Mouse (Mus musculus) hindbrain, embryonic 15.5 days (tissue): Measurements from ENCODE around the gene 1700001J03Rik. TPM values are rescaled to one million over a fixed set of nuclear protein-coding genes. Genes with fewer than 3 reads are reported as not detected.
"Not testable (repeated sequence)": the region's sequence is repeated elsewhere in the genome, so short reads cannot be mapped to it uniquely, and the experiment has no call there.

Source experiments
- ATAC-seq: fragments of 200-750 bp; cut with Nextera tagmentation; 2 replicates; pipeline ENCODE4 v1.8.0; 2017; ENCODE audit warnings: low read depth, moderate number of reproducible peaks, moderate TSS enrichment; ENCODE audit not compliant: low FRiP score
- H3K27ac ChIP-seq: fragments of 300-500 bp; sonication (generic); replicated peaks from 2 replicates; pipeline ENCODE4 v1.5.1; 2015; ENCODE audit warnings: mild to moderate bottlenecking, inconsistent platforms
- H3K27me3 ChIP-seq: fragments of 300-500 bp; sonication (generic); 2 replicates; pipeline ENCODE4 v1.6.1; 2015; ENCODE audit warnings: control low read depth, inconsistent platforms
- H3K36me3 ChIP-seq: fragments of 300-500 bp; sonication (generic); 2 replicates; pipeline ENCODE4 v1.6.1; 2015; ENCODE audit warnings: control low read depth, inconsistent platforms
- H3K4me1 ChIP-seq: fragments of 300-500 bp; sonication (generic); replicated peaks from 2 replicates; pipeline ENCODE4 v1.6.1; 2015; ENCODE audit warnings: control low read depth, inconsistent platforms
- H3K4me2 ChIP-seq: fragments of 300-500 bp; sonication (generic); 2 replicates; pipeline ENCODE4 v1.6.1; 2015; ENCODE audit warnings: moderate library complexity, mild to moderate bottlenecking, inconsistent platforms
- H3K4me3 ChIP-seq: fragments of 300-500 bp; sonication (generic); 2 replicates; pipeline ENCODE4 v1.5.1; 2015; ENCODE audit warnings: mild to moderate bottlenecking, inconsistent platforms
- H3K9ac ChIP-seq: fragments of 300-500 bp; sonication (generic); 2 replicates; pipeline ENCODE4 v1.6.1; 2015; ENCODE audit warnings: inconsistent platforms
- H3K9me3 ChIP-seq: fragments of 300-500 bp; sonication (generic); 2 replicates; pipeline ENCODE4 v1.6.1; 2016; ENCODE audit warnings: control low read depth, inconsistent platforms
- whole genome bisulfite sequencing: fragments of 180-500 bp; shearing (Covaris S2); methylation state at CpG from one replicate; pipeline ENCODE4 v1.1.7; 2015; 5-methylcytosine and 5-hydroxymethylcytosine counted together
- polyA plus RNA-seq: library from polyadenylated mRNA; unstranded; fragments of >200 nt; fragmentation: Nextera tagmentation; extraction: Ambion mirVana; gene quantifications from 2 replicates; pipeline ENCODE4 v1.2.1, GENCODE M21; 2015

The 1700001J03Rik gene
- polyA plus RNA-seq: 0.51 TPM in 1 of 2 replicates, not detected in the other

- H3K9me3 ChIP-seq, H3K27ac ChIP-seq, H3K9ac ChIP-seq, H3K4me3 ChIP-seq, H3K4me1 ChIP-seq, H3K4me2 ChIP-seq, H3K27me3 ChIP-seq, ATAC-seq, H3K36me3 ChIP-seq: not testable (repeated sequence)
- 87% methylated on average over 4 of the region's 4 CpGs for WGBS
These were observed at the start of gene 1700001J03Rik for GRCm38 (mm10) chr5:146185204-146185603. TSS of gene 1700001J03Rik (minus strand) at chr5:146185304.

DNA sequence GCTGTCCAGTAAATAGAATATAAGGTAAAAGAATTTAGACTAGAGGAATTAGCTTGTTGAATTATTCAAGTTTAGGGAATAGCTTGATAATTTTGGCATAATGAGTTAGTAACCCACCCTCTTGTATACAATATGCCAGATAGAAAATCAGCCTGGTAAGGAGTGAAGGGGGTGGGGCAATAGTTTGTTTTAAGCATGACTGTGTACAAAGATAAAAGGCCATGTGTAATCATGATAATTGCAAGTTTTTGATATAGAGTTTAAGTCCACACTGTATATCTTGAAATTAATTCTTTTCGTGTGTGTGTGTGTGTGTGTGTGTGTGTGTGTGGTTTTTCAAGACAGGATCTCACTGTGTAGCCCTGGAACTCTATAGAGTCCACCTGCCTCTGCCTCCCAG is 49.2 kb upstream of the 1700001J03Rik start:
- no peak for ATAC-seq
- Histone ChIP-seq H3K4me1 (peaks cover 41% of the 10 kb centered on the region), H3K9me3 (no peaks in the 10 kb centered on the region), H3K36me3 (no peaks in the 10 kb centered on the region), H3K27me3 (no peaks in the 10 kb centered on the region), H3K27ac (no peak overlapping the region), H3K9ac (no peak overlapping the region), H3K4me3 (no peak overlapping the region), H3K4me2 (no peak overlapping the region)
- WGBS: 85% methylated on average over 1 of the region's 1 CpGs

GRCm38 (mm10) chr5:146232816-146233215 is 47.7 kb upstream of the 1700001J03Rik start:
- H3K9ac ChIP-seq: peak overlapping the region; percentile 31; the same call in 1 of the 2 replicates
- H3K36me3 ChIP-seq: no peaks in the 10 kb centered on the region
- peak overlapping the region; percentile 68 for H3K4me3 ChIP-seq
- no peak for ATAC-seq
- peaks cover 41% of the 10 kb centered on the region for H3K4me1 ChIP-seq
- 60% methylated on average over 11 of the region's 11 CpGs for WGBS
- peak overlapping the region; percentile 73 for H3K4me2 ChIP-seq
- no peaks in the 10 kb centered on the region for H3K27me3 ChIP-seq
- no peaks in the 10 kb centered on the region for H3K9me3 ChIP-seq
- no peak overlapping the region for H3K27ac ChIP-seq

- peak overlapping the region; percentile 68 for H3K4me3 ChIP-seq
- H3K27me3 ChIP-seq: no peaks in the 10 kb centered on the region
- H3K4me2 ChIP-seq: peak overlapping the region; percentile 73
- WGBS: 38% methylated on average over 6 of the region's 6 CpGs
- H3K27ac ChIP-seq: 0 out of 2 replicates have a peak overlapping the region, but pooled peaks have one; percentile 98
- H3K9me3 ChIP-seq: no peaks in the 10 kb centered on the region
- H3K4me1 ChIP-seq: peaks cover 37% of the 10 kb centered on the region
- peak overlapping the region; percentile 68 for H3K9ac ChIP-seq
- ATAC-seq: no peak
- H3K36me3 ChIP-seq: no peaks in the 10 kb centered on the region
These were observed 47.1 kb upstream of the 1700001J03Rik start for GRCm38 (mm10) chr5:146232056-146232675.

GRCm38 (mm10) chr5:146231655-146231996 is 46.5 kb upstream of the 1700001J03Rik start:
- Histone ChIP-seq H3K27ac (peak overlapping the region; percentile 98), H3K27me3 (no peaks in the 10 kb centered on the region), H3K4me1 (peaks cover 33% of the 10 kb centered on the region), H3K36me3 (no peaks in the 10 kb centered on the region), H3K4me3 (peak overlapping the region; percentile 68), H3K4me2 (peak overlapping the region; percentile 73), H3K9me3 (no peaks in the 10 kb centered on the region), H3K9ac (peak overlapping the region; percentile 68)
- no peak; the same call in 1 of the 2 replicates for ATAC-seq
- 0% methylated on average over 19 of the region's 19 CpGs for WGBS

DNA sequence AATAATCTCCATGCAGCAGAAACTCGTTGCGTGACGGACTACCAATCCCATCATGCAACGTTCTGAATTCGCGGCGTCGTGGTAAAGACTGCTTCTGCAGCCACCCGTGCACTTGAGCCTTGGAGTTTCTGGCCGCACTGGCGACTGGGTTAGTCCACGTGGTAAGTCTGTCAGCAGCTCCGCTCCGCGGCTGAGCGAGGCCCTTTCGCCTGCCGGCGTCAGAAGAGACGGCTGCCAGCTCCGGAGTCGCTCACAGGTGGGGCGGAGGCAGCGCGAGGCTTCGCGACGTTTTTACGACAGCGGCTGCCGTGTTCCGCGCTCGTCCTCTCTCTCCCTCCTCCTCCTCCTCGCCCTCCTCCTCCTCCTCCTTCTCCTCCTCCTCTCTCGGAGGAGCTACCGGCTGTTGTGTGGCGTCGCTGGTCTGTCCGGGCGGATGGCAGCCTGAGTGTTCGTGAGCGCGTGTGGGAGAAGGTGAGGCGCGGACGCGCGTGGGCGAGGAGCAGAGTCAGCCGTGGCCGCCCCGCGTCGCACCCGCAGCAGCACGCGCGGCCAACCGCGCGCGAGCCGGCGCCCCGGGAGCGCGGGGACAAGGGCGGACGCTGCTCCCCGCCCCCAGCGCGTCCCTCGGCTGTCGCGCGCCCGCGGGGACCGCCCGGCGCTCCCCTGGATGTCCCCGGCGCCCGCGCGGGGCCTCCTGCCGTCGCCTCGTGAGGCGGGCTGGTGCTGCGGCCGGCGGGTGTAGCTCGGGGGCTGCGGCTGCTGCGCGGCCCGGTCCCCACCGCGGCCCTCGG is 46.0 kb upstream of the 1700001J03Rik start, which contains the start of gene Cdk8:
Gene Cdk8, plus strand, starts transcription at position 367 of the 791 bp plus-strand sequence.
- peak within 1 kb of the TSS; percentile 68 for H3K4me3 ChIP-seq
- H3K27me3 ChIP-seq: no peaks in the 10 kb centered on the region
- H3K9ac ChIP-seq: peak within 1 kb of the TSS; percentile 68
- WGBS: under 1% methylated on average over 92 of the region's 102 CpGs
- H3K9me3 ChIP-seq: no peaks in the 10 kb centered on the region
- peak within 1 kb of the TSS; percentile 73 for H3K4me2 ChIP-seq
- peak within 1 kb of the TSS; percentile 98 for H3K27ac ChIP-seq
- H3K4me1 ChIP-seq: peaks cover 32% of the 10 kb centered on the region
- ATAC-seq: peak; percentile 94
- no peaks in the 10 kb centered on the region for H3K36me3 ChIP-seq

DNA sequence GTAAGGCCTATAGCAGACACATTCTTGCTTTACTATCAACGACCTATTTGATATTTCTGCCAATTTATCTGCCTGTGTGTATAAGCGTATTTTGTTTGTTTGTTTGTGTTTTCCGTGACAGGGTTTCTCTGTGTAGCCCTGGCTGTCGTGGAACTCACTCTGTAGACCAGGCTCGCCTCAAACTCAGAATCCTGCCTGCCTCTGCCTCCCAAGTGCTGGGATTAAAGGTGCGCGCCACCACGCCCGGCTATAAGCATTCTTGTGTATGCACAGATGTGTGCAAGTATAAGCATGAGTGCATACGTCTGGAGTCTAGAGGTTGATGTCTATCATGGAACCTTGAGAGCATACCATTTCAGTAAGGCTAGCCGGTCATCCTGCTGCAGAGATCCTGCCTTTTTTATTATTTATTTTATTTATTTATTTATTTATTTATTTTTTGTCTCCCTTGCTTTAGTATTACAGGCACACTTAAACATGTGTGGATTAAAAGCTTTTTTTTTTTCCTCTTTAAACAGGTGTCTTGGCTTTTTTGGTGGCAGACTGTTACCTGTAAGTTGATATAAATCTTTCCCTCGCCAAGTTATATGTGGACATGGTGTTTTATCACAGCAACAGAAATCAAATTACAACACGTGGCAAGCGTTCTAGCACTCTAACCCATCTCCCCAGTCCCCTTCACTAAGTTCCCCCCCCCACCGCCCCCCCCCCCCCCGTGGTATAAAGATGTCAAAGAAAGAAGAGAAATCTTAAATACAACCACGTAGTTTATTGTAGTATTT is 45.0 kb upstream of the 1700001J03Rik start:
- H3K27me3 ChIP-seq: no peaks in the 10 kb centered on the region
- H3K4me2 ChIP-seq: peak overlapping the region; percentile 73
- 58% methylated on average over 17 of the region's 17 CpGs for WGBS
- ATAC-seq: peak; percentile 2; the same call in 1 of the 2 replicates
- peak overlapping the region; percentile 98 for H3K27ac ChIP-seq
- no peaks in the 10 kb centered on the region for H3K36me3 ChIP-seq
- H3K4me3 ChIP-seq: peak overlapping the region; percentile 68
- peak overlapping the region; percentile 68 for H3K9ac ChIP-seq
- H3K9me3 ChIP-seq: no peaks in the 10 kb centered on the region
- H3K4me1 ChIP-seq: peaks cover 29% of the 10 kb centered on the region

DNA sequence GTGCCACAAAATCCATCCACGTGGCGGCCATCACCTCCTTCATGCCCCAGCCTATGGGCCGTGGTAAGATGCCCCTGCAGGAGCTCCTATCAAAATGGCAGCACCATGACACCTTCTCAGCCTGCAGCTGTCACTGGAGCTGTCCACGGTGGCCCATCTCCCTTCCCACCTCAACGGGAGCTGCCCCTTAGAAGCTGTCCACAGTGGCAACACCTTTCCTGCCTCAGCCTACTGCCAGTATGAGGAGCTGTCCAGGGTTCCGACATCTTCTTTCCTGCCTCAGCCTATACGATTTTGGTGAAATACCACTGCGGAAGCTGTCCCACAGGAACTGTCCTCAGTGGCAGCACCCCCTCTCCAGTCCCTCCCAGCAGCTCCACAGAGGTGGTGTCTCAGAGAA is 42.4 kb upstream of the 1700001J03Rik start:
- Histone ChIP-seq H3K27me3 (no peaks in the 10 kb centered on the region), H3K9me3 (no peaks in the 10 kb centered on the region), H3K36me3 (no peaks in the 10 kb centered on the region), H3K27ac (no peak overlapping the region), H3K4me3 (no peak overlapping the region), H3K9ac (no peak overlapping the region), H3K4me2 (no peak overlapping the region), H3K4me1 (peaks cover 6% of the 10 kb centered on the region)
- 88% methylated on average over 8 of the region's 8 CpGs for WGBS
- no peak for ATAC-seq

- Histone ChIP-seq H3K9ac (no peak overlapping the region), H3K36me3 (peaks cover 6% of the 10 kb centered on the region; the same call in 1 of the 2 replicates)
These were observed 38.7 kb upstream of the 1700001J03Rik start for GRCm38 (mm10) chr5:146223786-146224185.

DNA sequence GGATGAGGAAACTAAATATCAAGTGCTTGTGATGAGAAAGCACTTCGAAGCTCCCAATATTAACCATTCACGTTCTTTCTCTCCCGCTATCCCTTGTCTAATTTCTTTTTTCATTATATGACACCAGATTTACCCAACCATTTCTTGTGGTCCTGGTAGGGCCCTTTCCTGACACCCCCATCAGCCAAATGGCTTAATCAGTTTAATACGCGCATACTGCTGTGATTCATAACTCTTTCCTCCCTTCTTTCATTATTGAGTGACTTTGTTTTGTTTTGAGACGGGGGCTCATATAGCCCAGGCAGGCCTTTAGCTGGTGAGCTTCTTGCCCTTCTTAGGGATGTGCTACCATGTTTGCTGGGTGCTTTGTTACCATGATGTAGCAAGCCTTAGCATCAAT is 36.6 kb upstream of the 1700001J03Rik start:
- 27% methylated on average over 6 of the region's 6 CpGs for WGBS
- Histone ChIP-seq H3K9ac (peak overlapping the region; percentile 80), H3K4me3 (peak overlapping the region; percentile 74), H3K36me3 (peaks cover 22% of the 10 kb centered on the region), H3K27ac (peak overlapping the region; percentile 98), H3K4me2 (peak overlapping the region; percentile 68), H3K9me3 (no peaks in the 10 kb centered on the region), H3K4me1 (peaks cover 21% of the 10 kb centered on the region), H3K27me3 (no peaks in the 10 kb centered on the region)
- ATAC-seq: no peak

More at GRCm38 (mm10) chr5:146223786-146224185, 38.7 kb upstream of the 1700001J03Rik start:
- no peak overlapping the region for H3K4me2 ChIP-seq
- WGBS: 82% methylated on average over 5 of the region's 5 CpGs
- no peak for ATAC-seq
- peaks cover 21% of the 10 kb centered on the region for H3K4me1 ChIP-seq
- H3K27me3 ChIP-seq: no peaks in the 10 kb centered on the region
- H3K27ac ChIP-seq: no peak overlapping the region
- no peak overlapping the region for H3K4me3 ChIP-seq
- H3K9me3 ChIP-seq: no peaks in the 10 kb centered on the region

GRCm38 (mm10) chr5:146220879-146221714 is 36.0 kb upstream of the 1700001J03Rik start, which contains the start of gene Rnf6:
TSS of gene Rnf6 (minus strand) at chr5:146221555.
- H3K9me3 ChIP-seq: no peaks in the 10 kb centered on the region
- peak; percentile 99 for ATAC-seq
- under 1% methylated on average over 67 of the region's 67 CpGs for WGBS
- H3K36me3 ChIP-seq: peaks cover 29% of the 10 kb centered on the region
- H3K9ac ChIP-seq: peak within 1 kb of the TSS; percentile 80
- H3K27me3 ChIP-seq: no peaks in the 10 kb centered on the region
- peak within 1 kb of the TSS; percentile 74 for H3K4me3 ChIP-seq
- peaks cover 21% of the 10 kb centered on the region for H3K4me1 ChIP-seq
- H3K27ac ChIP-seq: peak within 1 kb of the TSS; percentile 98
- peak within 1 kb of the TSS; percentile 68 for H3K4me2 ChIP-seq
